Mouse (Mus musculus) kidney, embryonic 16.5 days (tissue): ENCODE data around the gene Morc1. TPM values are rescaled to one million over a fixed set of nuclear protein-coding genes. Genes with fewer than 3 reads are reported as not detected.

Experiments used
- ATAC-seq: fragments of 200-750 bp; cut with Nextera tagmentation; 2 replicates; pipeline ENCODE4 v1.8.0; 2017; ENCODE audit warnings: moderate TSS enrichment; ENCODE audit not compliant: low FRiP score, low TSS enrichment
- H3K27ac ChIP-seq: fragments of 300-500 bp; sonication (generic); 2 replicates; pipeline ENCODE4 v1.5.1; 2014; ENCODE audit warnings: low read length
- H3K27me3 ChIP-seq: fragments of 300-500 bp; sonication (generic); 2 replicates; pipeline ENCODE4 v1.6.1; 2014; ENCODE audit warnings: low read length, control low read depth, mixed read lengths; ENCODE audit not compliant: insufficient read depth
- H3K36me3 ChIP-seq: fragments of 300-500 bp; sonication (generic); 2 replicates; pipeline ENCODE4 v1.6.1; 2014; ENCODE audit warnings: low read length, control low read depth, mixed read lengths; ENCODE audit not compliant: insufficient read depth
- H3K4me1 ChIP-seq: fragments of 300-500 bp; sonication (generic); 2 replicates; pipeline ENCODE4 v1.6.1; 2014; ENCODE audit warnings: low read length, control low read depth, mixed read lengths; ENCODE audit not compliant: insufficient read depth
- H3K4me2 ChIP-seq: fragments of 300-500 bp; sonication (generic); replicated peaks from 2 replicates; pipeline ENCODE4 v1.6.1; 2014; ENCODE audit warnings: low read depth, low read length
- H3K4me3 ChIP-seq: fragments of 300-500 bp; sonication (generic); 2 replicates; pipeline ENCODE4 v1.5.1; 2014; ENCODE audit warnings: mild to moderate bottlenecking, low read length
- H3K9ac ChIP-seq: fragments of 300-500 bp; sonication (generic); replicated peaks from 2 replicates; pipeline ENCODE4 v1.6.1; 2014; ENCODE audit warnings: low read length
- H3K9me3 ChIP-seq: fragments of 300-500 bp; sonication (generic); 2 replicates; pipeline ENCODE4 v1.6.1; 2016; ENCODE audit warnings: low read length, control low read depth
- WGBS: fragments of 180-500 bp; shearing (Covaris S2); extraction: QIAGEN DNeasy Blood & Tissue Kit; methylation state at CpG from one replicate; pipeline ENCODE4 v1.1.7; 2014; 5-methylcytosine and 5-hydroxymethylcytosine counted together
- polyA plus RNA-seq: library from polyadenylated mRNA; unstranded; fragments of >200 nt; fragmentation: Nextera tagmentation; extraction: Ambion mirVana; gene quantifications from 2 replicates; pipeline ENCODE4 v1.2.1, GENCODE M21; 2015

The Morc1 gene
- polyA plus RNA-seq, 1 experiment from 2014 or later: 0.16 TPM

- WGBS: 37% methylated on average over 1 of the region's 1 CpGs
- no peak overlapping the region for H3K9ac ChIP-seq
- H3K36me3 ChIP-seq: no peaks in the 10 kb centered on the region
- H3K27ac ChIP-seq: no peak overlapping the region
- no peaks in the 10 kb centered on the region for H3K9me3 ChIP-seq
- no peak for ATAC-seq
- H3K27me3 ChIP-seq: no peaks in the 10 kb centered on the region
- H3K4me3 ChIP-seq: no peak overlapping the region
- H3K4me2 ChIP-seq: no peak overlapping the region
- H3K4me1 ChIP-seq: no peaks in the 10 kb centered on the region
Observed at GRCm38 (mm10) chr16:48613783-48614182, 182.7 kb downstream of the Morc1 start.

- 37% methylated on average over 8 of the region's 8 CpGs for WGBS
- no peak overlapping the region for H3K4me3 ChIP-seq
- no peaks in the 10 kb centered on the region for H3K27me3 ChIP-seq
- no peak for ATAC-seq
- H3K27ac ChIP-seq: no peak overlapping the region
- H3K36me3 ChIP-seq: no peaks in the 10 kb centered on the region
- H3K4me2 ChIP-seq: no peak overlapping the region
- no peaks in the 10 kb centered on the region for H3K9me3 ChIP-seq
- H3K9ac ChIP-seq: no peak overlapping the region
- no peaks in the 10 kb centered on the region for H3K4me1 ChIP-seq
Observed at GRCm38 (mm10) chr16:48620510-48620909, 189.5 kb downstream of the Morc1 start.

- ATAC-seq: no peak
- WGBS: 38% methylated on average over 2 of the region's 2 CpGs
Observed at GRCm38 (mm10) chr16:48621019-48621418, 190.0 kb downstream of the Morc1 start.

GRCm38 (mm10) chr16:48623447-48623846 is 192.4 kb downstream of the Morc1 start:
- Histone ChIP-seq H3K4me3 (no peak overlapping the region), H3K9me3 (no peaks in the 10 kb centered on the region), H3K4me2 (no peak overlapping the region), H3K4me1 (no peaks in the 10 kb centered on the region), H3K9ac (no peak overlapping the region), H3K27me3 (no peaks in the 10 kb centered on the region), H3K36me3 (no peaks in the 10 kb centered on the region), H3K27ac (no peak overlapping the region)
- 92% methylated on average over 1 of the region's 1 CpGs for WGBS
- no peak for ATAC-seq

More at GRCm38 (mm10) chr16:48621019-48621418, 190.0 kb downstream of the Morc1 start:
- Histone ChIP-seq H3K4me1 (no peaks in the 10 kb centered on the region), H3K27me3 (no peaks in the 10 kb centered on the region), H3K27ac (no peak overlapping the region), H3K4me3 (no peak overlapping the region), H3K9me3 (no peaks in the 10 kb centered on the region), H3K4me2 (no peak overlapping the region), H3K9ac (no peak overlapping the region), H3K36me3 (no peaks in the 10 kb centered on the region)

GRCm38 (mm10) chr16:48626186-48626585 is 195.1 kb downstream of the Morc1 start:
- no peaks in the 10 kb centered on the region for H3K4me1 ChIP-seq
- no peaks in the 10 kb centered on the region for H3K36me3 ChIP-seq
- no peak overlapping the region for H3K4me3 ChIP-seq
- no peak overlapping the region for H3K27ac ChIP-seq
- no peaks in the 10 kb centered on the region for H3K27me3 ChIP-seq
- H3K9me3 ChIP-seq: no peaks in the 10 kb centered on the region
- no peak overlapping the region for H3K9ac ChIP-seq
- no peak overlapping the region for H3K4me2 ChIP-seq
- WGBS: 80% methylated on average over 3 of the region's 3 CpGs
- ATAC-seq: no peak

GRCm38 (mm10) chr16:48627296-48627695 is 196.3 kb downstream of the Morc1 start:
- Histone ChIP-seq H3K9me3 (no peaks in the 10 kb centered on the region), H3K27ac (no peak overlapping the region), H3K36me3 (no peaks in the 10 kb centered on the region), H3K4me2 (no peak overlapping the region), H3K4me1 (no peaks in the 10 kb centered on the region), H3K4me3 (no peak overlapping the region), H3K27me3 (no peaks in the 10 kb centered on the region), H3K9ac (no peak overlapping the region)
- 87% methylated on average over 3 of the region's 3 CpGs for WGBS
- no peak for ATAC-seq

GRCm38 (mm10) chr16:48629710-48630109 is 198.7 kb downstream of the Morc1 start:
- Histone ChIP-seq H3K9me3 (no peaks in the 10 kb centered on the region), H3K4me2 (no peak overlapping the region), H3K27ac (no peak overlapping the region), H3K4me3 (no peak overlapping the region), H3K27me3 (no peaks in the 10 kb centered on the region), H3K4me1 (no peaks in the 10 kb centered on the region), H3K9ac (no peak overlapping the region), H3K36me3 (no peaks in the 10 kb centered on the region)
- no peak for ATAC-seq
- 85% methylated on average over 5 of the region's 5 CpGs for WGBS

- Histone ChIP-seq H3K9ac (no peak overlapping the region), H3K9me3 (no peaks in the 10 kb centered on the region), H3K4me2 (no peak overlapping the region), H3K27ac (no peak overlapping the region), H3K27me3 (no peaks in the 10 kb centered on the region), H3K4me3 (no peak overlapping the region), H3K36me3 (no peaks in the 10 kb centered on the region), H3K4me1 (no peaks in the 10 kb centered on the region)
- ATAC-seq: no peak
- 14% methylated on average over 8 of the region's 8 CpGs for WGBS
Observed at GRCm38 (mm10) chr16:48630466-48630865, 199.4 kb downstream of the Morc1 start.

- H3K27me3 ChIP-seq: no peaks in the 10 kb centered on the region
- H3K4me1 ChIP-seq: no peaks in the 10 kb centered on the region
- H3K36me3 ChIP-seq: no peaks in the 10 kb centered on the region
- no peak for ATAC-seq
- no peak overlapping the region for H3K27ac ChIP-seq
- no peak overlapping the region for H3K4me3 ChIP-seq
- H3K9me3 ChIP-seq: no peaks in the 10 kb centered on the region
- no peak overlapping the region for H3K9ac ChIP-seq
- 91% methylated on average over 6 of the region's 6 CpGs for WGBS
- H3K4me2 ChIP-seq: no peak overlapping the region
Observed at GRCm38 (mm10) chr16:48632351-48632750, 201.3 kb downstream of the Morc1 start.

- Histone ChIP-seq H3K4me2 (no peak overlapping the region), H3K27ac (no peak overlapping the region), H3K27me3 (no peaks in the 10 kb centered on the region), H3K9me3 (no peaks in the 10 kb centered on the region), H3K4me1 (no peaks in the 10 kb centered on the region), H3K36me3 (no peaks in the 10 kb centered on the region), H3K9ac (no peak overlapping the region), H3K4me3 (no peak overlapping the region)
- no peak for ATAC-seq
- 76% methylated on average over 2 of the region's 2 CpGs for WGBS
Observed at GRCm38 (mm10) chr16:48646246-48646645, 215.2 kb downstream of the Morc1 start.

GRCm38 (mm10) chr16:48671696-48672095 is 240.7 kb downstream of the Morc1 start:
- no peak overlapping the region for H3K9ac ChIP-seq
- WGBS: 56% methylated on average over 5 of the region's 5 CpGs

More at GRCm38 (mm10) chr16:48671696-48672095, 240.7 kb downstream of the Morc1 start:
- no peak overlapping the region for H3K27ac ChIP-seq
- no peaks in the 10 kb centered on the region for H3K27me3 ChIP-seq
- ATAC-seq: no peak
- no peaks in the 10 kb centered on the region for H3K4me1 ChIP-seq
- no peak overlapping the region for H3K4me2 ChIP-seq
- no peaks in the 10 kb centered on the region for H3K9me3 ChIP-seq
- no peak overlapping the region for H3K4me3 ChIP-seq
- no peaks in the 10 kb centered on the region for H3K36me3 ChIP-seq
